Mouse (Mus musculus) gastrocnemius, adult 18-20 months (tissue): ENCODE measurements around the gene Esr2. TPM values are rescaled to one million over a fixed set of nuclear protein-coding genes. Genes with fewer than 3 reads are reported as not detected.
"Not testable (repeated sequence)": the region's sequence is repeated elsewhere in the genome, so short reads cannot be mapped to it uniquely, and the experiment has no call there.

ENCODE experiments used
- DNase-seq: peaks from one replicate; pipeline ENCODE4 v3.0.0; 2021; ENCODE audit warnings: low spot score
- long read RNA-seq, 2 experiments: library from polyadenylated mRNA; stranded (forward); transcript quantifications; one replicate each; pipeline ENCODE4 v2.0.0; 2021
- total RNA-seq, 2 experiments: library from RNA; stranded (reverse); gene quantifications; 2 replicates each; pipeline ENCODE4 v1.2.3; 2021

Esr2 gene
- total RNA-seq = under 1 TPM in 1 of 2 experiments, not detected in 1; 0.11 TPM
- long read RNA-seq, experiment 1 = 0 reads
- long read RNA-seq, experiment 2 = 0 reads

- DNase-seq = no peak
Observed at GRCm38 (mm10) chr12:76177000-76177863, at the start of gene Esr2. TSS of gene Esr2 (minus strand) at chr12:76177259.

DNA sequence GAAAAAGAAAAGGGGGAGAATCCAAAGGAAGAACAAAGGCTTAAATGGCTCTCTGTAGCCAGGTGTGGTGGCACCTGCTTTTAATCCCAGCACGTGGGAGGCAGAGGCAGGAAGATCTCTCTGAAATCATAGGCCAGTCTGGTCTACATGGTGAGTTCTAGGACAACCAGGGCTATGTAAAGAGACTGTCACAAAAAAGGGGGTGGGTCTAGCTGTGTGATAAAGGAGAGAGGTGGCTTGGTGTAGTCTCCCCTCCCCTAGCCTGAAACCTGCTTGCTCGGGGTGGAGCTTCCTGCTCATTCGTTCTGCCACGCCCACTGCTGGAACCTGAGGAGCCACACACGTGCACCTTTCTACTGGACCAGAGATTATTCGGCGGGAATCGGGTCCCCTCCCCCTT, 45.0 kb upstream of the Esr2 start:
- DNase-seq = not testable (repeated sequence)

- DNase-seq = no peak
Observed at GRCm38 (mm10) chr12:76216716-76217115, 39.7 kb upstream of the Esr2 start.

DNA sequence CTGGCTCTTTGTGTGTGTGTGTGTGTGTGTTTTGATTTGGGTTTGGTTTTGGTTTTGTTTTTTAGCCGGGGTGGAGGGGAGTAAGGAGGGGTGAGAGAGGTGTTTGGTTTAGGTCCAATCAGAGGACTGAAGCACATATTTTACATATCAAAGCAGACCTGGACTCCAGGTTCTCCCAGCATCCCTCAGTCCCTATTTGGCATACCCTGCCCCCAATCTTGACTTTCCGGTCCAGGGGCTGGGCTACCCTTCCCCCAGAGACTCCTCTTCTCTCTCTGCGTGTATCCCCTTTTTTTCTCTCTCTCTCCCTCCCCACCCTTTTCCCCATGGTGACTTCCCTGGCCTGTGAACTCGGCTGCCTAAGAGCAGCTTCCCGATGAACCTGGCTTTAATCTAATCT, 38.1 kb upstream of the Esr2 start:
- DNase-seq = no peak

DNA sequence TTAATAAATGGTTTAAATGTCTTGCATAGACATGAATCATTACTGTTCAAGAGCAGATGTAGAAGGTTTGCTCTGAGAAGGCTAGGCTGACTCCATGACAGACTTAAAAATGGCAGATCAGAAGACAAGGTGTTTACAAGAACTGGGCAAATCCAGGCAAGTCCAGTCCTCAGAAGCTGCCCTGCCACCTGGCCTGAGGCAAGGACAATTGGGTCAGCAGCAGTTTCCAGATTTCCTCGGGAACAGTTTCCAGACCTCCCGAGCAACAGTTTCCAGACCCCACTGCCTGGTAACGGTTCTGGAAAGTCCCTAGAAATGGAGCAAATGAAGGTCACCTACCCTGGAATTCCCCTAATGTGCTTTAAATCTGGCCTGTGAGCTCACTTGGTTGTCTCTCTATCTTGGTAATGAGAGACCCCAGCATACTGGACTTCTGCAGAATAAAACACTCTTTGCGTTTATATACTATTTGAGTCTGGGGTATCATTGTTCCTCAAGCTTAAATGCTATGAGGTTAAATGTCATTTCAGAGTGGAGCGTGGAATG, 32.4 kb upstream of the Esr2 start:
- DNase-seq = no peak

DNA sequence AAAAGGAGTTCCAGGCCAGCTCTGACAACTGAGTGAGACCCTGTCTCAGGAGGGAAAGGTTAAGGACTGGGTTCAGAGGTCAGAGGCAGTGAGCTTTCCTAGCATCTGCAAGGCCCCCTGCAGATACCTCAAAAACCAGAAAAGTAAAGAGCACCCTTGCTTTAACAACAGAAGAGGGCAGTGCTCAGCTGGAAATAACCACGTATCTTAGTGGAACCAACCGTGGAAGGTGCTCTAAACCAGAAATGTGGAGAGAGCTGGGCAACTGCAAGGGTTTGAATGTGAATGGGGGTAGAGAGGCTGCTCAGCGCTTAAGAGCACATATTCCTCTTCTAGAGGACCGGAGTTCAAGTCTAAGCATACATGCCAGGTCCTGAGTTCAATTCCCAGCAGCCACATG, 23.3 kb upstream of the Esr2 start:
- no peak for DNase-seq

- no peak for DNase-seq
Observed at GRCm38 (mm10) chr12:76197071-76197470, 20.0 kb upstream of the Esr2 start.

DNA sequence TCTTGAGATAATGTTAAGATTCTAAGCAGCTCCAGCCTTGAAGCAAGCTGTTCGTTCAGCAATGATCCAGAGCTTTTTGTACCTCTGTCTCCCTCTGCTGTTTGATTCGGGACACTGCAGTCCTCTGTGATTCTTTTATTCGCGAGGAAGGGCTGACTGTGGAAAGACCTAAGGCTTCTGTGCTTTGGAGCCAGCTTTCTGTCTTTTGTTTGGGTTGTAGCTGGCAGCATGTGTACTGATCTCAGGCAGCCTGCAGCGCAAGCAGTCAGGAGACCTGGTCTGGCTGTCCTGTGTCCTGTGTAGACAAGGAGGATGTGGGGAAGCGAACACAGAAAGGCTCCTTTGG, 19.6 kb upstream of the Esr2 start:
- DNase-seq = peak; percentile 74

GRCm38 (mm10) chr12:76195912-76196708, 19.1 kb upstream of the Esr2 start:
- peak; percentile 72 for DNase-seq

DNA sequence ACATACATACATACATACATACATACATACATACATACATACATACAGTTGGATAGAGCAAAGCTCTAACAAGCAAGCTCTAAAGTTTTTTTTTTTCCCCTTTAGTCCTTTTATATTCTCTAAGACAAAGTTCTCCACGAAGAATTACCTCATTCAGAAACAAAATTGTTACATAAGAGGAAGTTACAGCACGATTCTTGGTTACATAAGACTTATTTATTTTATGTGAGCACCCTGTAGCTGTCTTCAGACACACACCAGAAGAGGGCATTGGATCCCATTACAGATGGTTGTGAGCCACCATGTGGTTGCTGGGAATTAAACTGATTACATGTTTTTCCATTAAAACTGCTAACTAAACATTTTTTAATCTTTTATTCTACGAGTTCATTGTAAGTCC, 17.5 kb upstream of the Esr2 start:
- DNase-seq = no peak

DNA sequence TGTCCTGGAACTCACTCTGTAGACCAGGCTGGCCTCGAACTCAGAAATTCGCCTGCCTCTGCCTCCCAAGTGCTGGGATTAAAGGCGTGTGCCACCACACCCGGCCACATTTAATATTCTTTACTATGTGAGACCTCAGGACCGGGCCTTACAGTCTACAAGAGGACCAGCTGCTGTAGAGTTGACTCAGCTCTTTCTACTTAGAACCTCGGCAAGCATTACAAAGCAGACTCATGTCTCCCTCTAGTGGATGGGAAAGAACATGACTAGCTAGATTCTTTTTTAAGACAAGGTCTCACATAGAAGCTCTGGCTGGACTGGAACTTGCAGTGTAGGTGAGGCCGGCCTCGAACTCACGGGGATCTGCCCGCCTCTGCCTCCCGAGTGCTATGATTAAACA, 13.9 kb upstream of the Esr2 start:
- DNase-seq = peak; percentile 53

DNA sequence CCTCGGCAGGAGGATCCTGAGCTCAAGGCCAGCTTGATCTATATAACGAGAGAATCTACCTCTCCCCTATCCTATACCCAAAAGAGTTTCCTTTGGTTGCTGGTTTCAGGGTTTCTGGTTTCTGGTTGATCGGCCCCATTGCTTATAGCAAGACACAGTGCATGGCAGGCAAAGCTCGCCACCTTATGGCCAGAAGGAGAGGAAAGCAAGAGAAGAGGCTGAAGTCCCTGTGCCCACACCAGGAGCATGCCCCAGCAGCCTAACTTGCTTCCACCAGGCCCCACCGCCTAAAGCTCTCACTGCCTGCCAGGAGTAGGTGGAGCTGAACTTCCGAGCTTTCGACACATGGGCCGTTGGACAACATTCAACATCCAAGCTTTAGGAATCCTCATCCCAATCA, 10.8 kb upstream of the Esr2 start:
- DNase-seq = no peak

DNA sequence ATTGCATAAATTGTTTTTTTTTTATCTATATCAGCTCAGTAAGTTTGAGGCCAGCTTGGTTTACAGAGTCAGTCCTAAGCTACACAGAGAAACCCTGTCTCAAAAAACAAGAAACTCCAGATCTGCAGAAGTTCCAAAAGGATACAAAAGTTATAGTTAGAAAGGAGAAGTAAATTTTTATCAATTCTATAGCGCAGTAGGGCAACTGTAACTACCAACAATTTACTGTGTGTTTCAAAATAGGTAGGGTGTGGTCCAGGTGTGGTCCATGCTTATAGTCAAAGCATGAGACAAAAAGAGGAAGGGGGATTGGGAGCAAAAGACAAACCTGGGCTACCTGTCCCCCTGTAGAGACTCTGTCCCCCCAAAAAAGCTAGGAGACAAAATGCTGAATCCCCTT, 9.4 kb upstream of the Esr2 start:
- no peak for DNase-seq

- no peak for DNase-seq
Observed at GRCm38 (mm10) chr12:76185167-76185816, 8.2 kb upstream of the Esr2 start.

- DNase-seq = no peak
Observed at GRCm38 (mm10) chr12:76184271-76184670, 7.2 kb upstream of the Esr2 start.

GRCm38 (mm10) chr12:76182831-76183230, 5.8 kb upstream of the Esr2 start:
- no peak for DNase-seq

GRCm38 (mm10) chr12:76181471-76181870, 4.4 kb upstream of the Esr2 start:
- no peak for DNase-seq

DNA sequence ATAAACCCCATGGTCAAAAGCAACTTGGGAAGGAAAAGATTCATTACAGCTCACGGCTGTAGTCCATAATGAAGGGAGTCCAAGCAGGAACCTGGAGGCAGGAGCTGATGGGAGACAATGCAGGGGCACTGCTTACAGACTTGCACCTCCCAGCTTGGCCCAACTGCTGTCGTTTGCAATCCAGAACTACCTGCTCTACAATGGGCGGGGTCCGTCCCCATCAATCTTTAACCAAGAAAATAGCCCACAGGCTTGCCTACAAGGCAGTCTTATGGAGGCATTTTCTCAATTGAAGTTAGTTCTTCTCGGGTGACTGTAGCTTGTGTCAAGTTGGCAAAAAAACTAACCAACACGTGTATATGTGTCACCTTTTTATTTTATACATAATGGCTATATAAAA, 3.4 kb upstream of the Esr2 start:
- no peak for DNase-seq

DNA sequence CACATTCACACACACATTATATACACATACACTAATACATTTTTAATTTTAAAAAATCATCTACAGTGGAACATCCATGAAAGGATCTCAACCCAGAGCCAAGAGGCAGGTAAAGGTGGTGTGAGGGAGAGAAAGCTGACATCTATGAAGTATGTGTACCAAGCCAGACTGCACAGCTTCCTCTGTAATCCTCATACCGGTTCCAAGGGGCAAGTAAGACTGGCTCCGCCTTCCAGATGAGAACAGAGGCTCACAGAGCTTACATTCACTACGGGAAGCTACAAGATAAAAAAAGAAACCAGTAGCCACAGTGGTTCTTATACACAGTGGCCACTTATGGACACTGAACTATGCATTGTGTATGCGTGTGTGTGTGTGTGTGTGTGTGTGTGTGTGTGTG, 2.5 kb upstream of the Esr2 start:
- DNase-seq = no peak

GRCm38 (mm10) chr12:76179051-76179450, 2.0 kb upstream of the Esr2 start:
- DNase-seq = no peak

DNA sequence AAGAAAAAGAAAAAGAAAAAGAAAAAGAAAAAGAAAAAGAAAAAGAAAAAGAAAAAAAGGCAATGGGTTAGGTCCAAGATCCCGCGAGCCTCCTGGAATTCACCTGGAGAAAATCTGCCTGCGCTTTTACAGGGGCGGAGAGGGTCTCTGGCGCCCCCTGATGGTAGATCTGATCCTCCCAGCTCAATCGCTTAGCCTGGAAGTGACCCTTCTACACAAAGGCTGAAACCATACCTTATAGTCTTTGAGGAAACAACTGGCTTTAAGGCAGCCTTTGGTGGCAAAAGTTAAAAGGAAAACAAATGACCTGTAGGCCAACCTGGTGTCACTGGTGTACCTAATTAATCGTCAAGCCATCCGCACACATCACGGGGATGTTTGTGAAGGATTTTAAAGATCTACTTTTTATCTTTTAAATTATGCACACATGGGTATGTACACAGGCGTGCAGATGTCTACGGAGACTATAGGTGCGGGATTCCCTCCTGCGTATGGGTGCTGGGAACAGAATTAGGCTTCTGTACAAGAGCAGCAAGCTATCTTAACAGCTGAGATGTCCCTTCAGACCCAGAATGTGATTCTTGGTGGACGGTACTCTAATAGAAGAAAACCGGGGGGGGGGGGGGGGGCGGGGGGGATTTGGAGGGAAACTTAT, 932 bp upstream of the Esr2 start:
- DNase-seq = peak; percentile 62
